Mouse (Mus musculus) hindbrain, embryonic 13.5 days (tissue): ENCODE data around the gene Rasal1. TPM values are rescaled to one million over a fixed set of nuclear protein-coding genes. Genes with fewer than 3 reads are reported as not detected.

Experiments
- ATAC-seq: fragments of 200-750 bp; cut with Nextera tagmentation; 2 replicates; pipeline ENCODE4 v1.8.0; 2017; ENCODE audit warnings: moderate TSS enrichment; ENCODE audit not compliant: low FRiP score
- H3K27ac ChIP-seq: fragments of 300-500 bp; sonication (generic); 2 replicates; pipeline ENCODE4 v1.5.1; 2015; ENCODE audit warnings: inconsistent platforms, mild to moderate bottlenecking, moderate library complexity
- H3K27me3 ChIP-seq: fragments of 300-500 bp; sonication (generic); 2 replicates; pipeline ENCODE4 v1.6.1; 2015; ENCODE audit warnings: mild to moderate bottlenecking, inconsistent platforms
- H3K36me3 ChIP-seq: fragments of 300-500 bp; sonication (generic); 2 replicates; pipeline ENCODE4 v1.6.1; 2015; ENCODE audit warnings: mild to moderate bottlenecking, inconsistent platforms
- H3K4me1 ChIP-seq: fragments of 300-500 bp; sonication (generic); replicated peaks from 2 replicates; pipeline ENCODE4 v1.6.1; 2015; ENCODE audit warnings: inconsistent platforms
- H3K4me2 ChIP-seq: fragments of 300-500 bp; sonication (generic); 2 replicates; pipeline ENCODE4 v1.6.1; 2015; ENCODE audit warnings: inconsistent platforms, mild to moderate bottlenecking, moderate library complexity
- H3K4me3 ChIP-seq: fragments of 300-500 bp; sonication (generic); 2 replicates; pipeline ENCODE4 v1.5.1; 2015; ENCODE audit warnings: mild to moderate bottlenecking, inconsistent platforms
- H3K9ac ChIP-seq: fragments of 300-500 bp; sonication (generic); 2 replicates; pipeline ENCODE4 v1.6.1; 2015; ENCODE audit warnings: mild to moderate bottlenecking, inconsistent platforms
- H3K9me3 ChIP-seq: fragments of 300-500 bp; sonication (generic); 2 replicates; pipeline ENCODE4 v1.6.1; 2016; ENCODE audit warnings: inconsistent platforms
- WGBS: fragments of 180-500 bp; shearing (Covaris S2); methylation state at CpG from one replicate; pipeline ENCODE4 v1.1.7; 2015; 5-methylcytosine and 5-hydroxymethylcytosine counted together
- polyA plus RNA-seq: library from polyadenylated mRNA; unstranded; fragments of >200 nt; fragmentation: Nextera tagmentation; extraction: Ambion mirVana; gene quantifications from 2 replicates; pipeline ENCODE4 v1.2.1, GENCODE M21; 2015

Gene Rasal1
- polyA plus RNA-seq: 0.14 TPM in 2 replicates

DNA sequence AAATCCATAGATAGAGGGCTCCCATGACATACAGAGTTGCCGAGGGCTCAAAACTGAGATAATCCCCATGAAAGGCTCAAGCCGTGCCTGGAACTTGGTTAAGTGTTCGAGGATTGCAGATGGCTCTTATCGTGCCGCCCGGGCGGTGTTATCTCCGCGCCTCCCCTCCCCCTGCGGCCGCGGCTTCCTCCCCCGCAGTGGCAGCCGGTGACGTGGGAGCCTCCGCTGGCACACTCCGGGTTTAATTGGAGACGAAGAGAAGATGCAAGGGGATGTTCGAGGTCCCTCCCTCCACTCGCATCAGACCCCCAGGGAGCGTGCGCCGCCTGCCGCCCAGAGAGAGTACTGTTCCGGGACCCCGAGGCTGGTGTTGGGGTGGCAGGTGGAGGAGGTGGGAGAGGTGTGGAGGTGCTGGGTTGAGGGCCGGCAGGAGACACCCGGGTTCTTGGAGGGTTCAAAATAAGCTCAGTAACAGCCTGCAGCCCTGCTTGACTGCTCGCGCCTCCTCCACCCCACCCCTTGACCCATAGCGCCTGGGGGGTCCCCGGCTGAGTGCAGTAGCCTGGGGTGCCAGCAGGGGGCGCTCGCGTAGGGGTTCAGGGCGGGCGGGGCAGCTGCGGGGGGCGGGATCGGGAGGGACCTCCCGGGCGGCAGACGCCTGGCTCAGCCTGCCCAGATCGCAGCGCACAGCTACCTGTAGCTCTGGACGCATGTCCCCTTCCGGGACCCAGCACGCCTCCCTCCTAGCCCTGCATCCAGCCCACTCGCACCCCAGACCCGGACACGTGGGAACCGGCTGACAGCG, at the start of gene Rasal1:
TSS of gene Rasal1 (plus strand) at position 244 of the 805 bp plus-strand sequence.
- ATAC-seq: peak; percentile 57; the same call in 1 of the 2 replicates
- Histone ChIP-seq H3K9me3 (no peaks in the 10 kb centered on the region), H3K27ac (no peak within 1 kb of the TSS), H3K27me3 (peaks cover 70% of the 10 kb centered on the region), H3K4me1 (peaks cover 11% of the 10 kb centered on the region), H3K4me2 (peak within 1 kb of the TSS; percentile 37), H3K9ac (no peak within 1 kb of the TSS), H3K4me3 (peak within 1 kb of the TSS; percentile 23), H3K36me3 (no peaks in the 10 kb centered on the region)
- WGBS: 3% methylated on average over 40 of the region's 53 CpGs

DNA sequence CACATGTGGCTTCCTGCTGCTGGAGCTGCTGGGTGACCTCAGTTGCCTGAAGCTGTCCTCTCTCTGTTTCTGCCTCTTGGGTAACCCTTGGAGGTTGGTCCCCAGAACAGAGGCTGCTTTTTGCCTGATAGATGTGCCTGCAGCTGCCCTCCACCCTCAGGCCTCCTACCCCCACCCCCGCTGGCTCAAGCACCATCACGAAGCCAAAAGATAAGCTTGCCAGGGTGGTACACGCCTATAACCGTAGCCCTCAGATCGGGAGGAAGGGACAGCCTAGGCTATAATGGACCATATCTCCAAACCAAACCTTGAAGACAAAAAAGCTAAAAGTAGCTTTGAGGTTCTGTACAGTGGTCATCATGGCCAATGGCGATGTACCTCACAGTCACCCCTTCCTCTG, 49.0 kb upstream of the Rasal1 start:
- ATAC-seq: no peak
- no peak overlapping the region for H3K4me2 ChIP-seq
- 95% methylated on average over 6 of the region's 6 CpGs for WGBS

DNA sequence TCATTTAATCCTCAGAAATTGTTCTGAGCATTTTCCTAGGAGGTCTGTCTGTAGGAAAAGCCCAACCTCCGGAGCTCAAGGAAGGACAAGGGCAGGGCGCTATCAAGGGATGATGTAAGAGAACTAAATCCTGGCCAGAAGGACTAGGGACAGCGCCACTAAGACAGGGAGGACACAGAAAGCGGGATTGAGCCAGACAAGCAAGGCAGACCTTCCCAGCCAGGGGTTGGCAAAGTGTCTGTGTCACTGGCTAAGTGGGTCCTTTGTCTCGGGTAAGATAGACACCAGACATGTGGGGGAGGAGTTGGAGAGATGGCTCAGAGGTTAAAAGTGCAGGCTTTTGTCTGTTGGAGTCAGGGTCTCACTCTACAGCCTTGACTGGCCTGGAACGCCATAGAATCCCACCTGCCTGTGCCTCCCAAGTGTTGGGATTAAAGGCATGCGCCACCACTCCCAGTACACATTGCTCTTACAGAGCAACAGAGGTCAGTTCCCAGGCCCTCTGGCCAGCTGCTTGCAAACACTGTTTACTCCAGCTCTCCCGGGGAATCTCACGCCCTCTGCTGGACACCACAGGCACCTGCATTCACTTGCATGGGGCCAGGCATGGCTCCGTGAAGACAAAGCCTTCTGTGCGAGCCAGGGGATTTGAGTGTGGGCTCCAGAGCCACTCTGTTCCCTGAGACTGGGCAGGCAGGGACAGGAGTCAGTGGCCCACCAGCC, 47.5 kb upstream of the Rasal1 start:
- H3K27me3 ChIP-seq: no peaks in the 10 kb centered on the region
- H3K9ac ChIP-seq: no peak overlapping the region
- H3K36me3 ChIP-seq: no peaks in the 10 kb centered on the region; the same call in 1 of the 2 replicates
- H3K9me3 ChIP-seq: no peaks in the 10 kb centered on the region
- 54% methylated on average over 11 of the region's 11 CpGs for WGBS
- H3K4me1 ChIP-seq: peaks cover 9% of the 10 kb centered on the region
- H3K4me3 ChIP-seq: no peak overlapping the region
- ATAC-seq: no peak
- H3K4me2 ChIP-seq: no peak overlapping the region
- H3K27ac ChIP-seq: no peak overlapping the region

More for the DNA sequence above, 49.0 kb upstream of the Rasal1 start:
- Histone ChIP-seq H3K9ac (no peak overlapping the region), H3K4me3 (no peak overlapping the region), H3K36me3 (no peaks in the 10 kb centered on the region; the same call in 1 of the 2 replicates), H3K9me3 (no peaks in the 10 kb centered on the region), H3K4me1 (peaks cover 4% of the 10 kb centered on the region), H3K27ac (no peak overlapping the region), H3K27me3 (no peaks in the 10 kb centered on the region)

DNA sequence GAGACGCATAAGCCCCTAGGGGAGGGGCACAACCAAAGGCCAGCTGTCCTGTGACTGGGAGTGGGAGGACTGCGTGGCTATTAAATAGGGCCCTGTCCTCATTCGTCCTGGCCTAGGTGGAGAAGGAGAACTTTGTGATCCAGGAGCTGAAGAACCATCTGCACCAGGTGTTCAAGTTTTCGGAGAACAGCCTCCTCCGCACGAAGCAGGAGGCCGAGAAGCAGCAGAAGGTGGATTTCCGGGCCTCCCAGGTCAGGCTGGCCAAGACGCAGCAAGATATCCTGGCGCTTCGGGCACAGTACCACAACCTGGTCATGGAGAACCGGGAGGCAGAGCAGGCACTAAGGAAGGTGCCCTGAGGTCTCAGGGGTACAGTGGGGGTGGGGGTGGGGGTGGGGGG, 46.4 kb upstream of the Rasal1 start:
- no peak overlapping the region for H3K27ac ChIP-seq
- H3K4me2 ChIP-seq: no peak overlapping the region
- peaks cover 9% of the 10 kb centered on the region for H3K4me1 ChIP-seq
- no peak for ATAC-seq
- H3K9ac ChIP-seq: no peak overlapping the region
- H3K9me3 ChIP-seq: no peaks in the 10 kb centered on the region
- H3K27me3 ChIP-seq: no peaks in the 10 kb centered on the region
- peaks cover under 1% of the 10 kb centered on the region; the same call in 1 of the 2 replicates for H3K36me3 ChIP-seq
- H3K4me3 ChIP-seq: no peak overlapping the region
- 92% methylated on average over 12 of the region's 12 CpGs for WGBS

DNA sequence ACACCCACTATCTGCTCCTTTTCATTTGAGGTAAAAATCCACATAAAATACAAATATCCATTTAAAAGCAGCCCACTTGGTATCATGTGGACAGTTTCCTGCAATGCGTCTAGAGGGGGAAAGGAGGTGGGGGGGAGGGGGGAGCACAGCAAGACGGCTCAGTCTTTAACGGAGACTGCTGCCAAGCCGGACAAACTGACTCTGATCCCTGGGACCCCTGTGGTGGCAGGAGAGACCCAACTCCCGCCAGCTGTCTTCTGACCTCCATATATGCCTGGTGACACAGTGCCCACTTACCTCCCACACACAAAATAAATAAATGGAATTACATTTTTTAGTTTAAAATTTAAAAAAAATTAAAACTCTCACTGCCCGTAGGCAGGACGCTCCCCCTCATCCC, 45.1 kb upstream of the Rasal1 start:
- no peaks in the 10 kb centered on the region for H3K9me3 ChIP-seq
- no peaks in the 10 kb centered on the region for H3K27me3 ChIP-seq
- H3K36me3 ChIP-seq: peaks cover 13% of the 10 kb centered on the region
- H3K27ac ChIP-seq: no peak overlapping the region
- no peak for ATAC-seq
- H3K4me2 ChIP-seq: no peak overlapping the region
- H3K4me3 ChIP-seq: no peak overlapping the region
- H3K9ac ChIP-seq: no peak overlapping the region
- WGBS: 56% methylated on average over 7 of the region's 7 CpGs
- H3K4me1 ChIP-seq: peaks cover 9% of the 10 kb centered on the region

DNA sequence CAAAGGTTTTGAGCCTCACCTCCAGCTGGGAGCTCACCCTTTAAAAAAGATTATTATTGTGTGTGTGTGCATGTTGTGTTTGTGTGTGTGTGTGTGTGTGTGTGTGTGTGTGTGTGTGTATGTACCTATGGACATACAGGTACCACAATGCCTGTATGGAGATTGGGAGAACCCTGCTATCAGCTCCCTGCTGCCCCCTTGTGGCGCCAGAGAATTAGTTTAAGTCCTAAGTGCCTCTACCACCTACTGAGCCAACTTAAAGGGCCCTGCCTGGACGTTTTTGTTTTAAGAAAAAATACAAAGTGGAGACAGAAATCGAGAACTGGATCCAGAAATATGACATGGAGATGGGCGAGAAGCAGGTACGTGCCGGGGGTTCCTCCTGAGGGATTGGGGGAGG, 43.8 kb upstream of the Rasal1 start:
- no peak; the same call in 1 of the 2 replicates for ATAC-seq
- Histone ChIP-seq H3K27me3 (no peaks in the 10 kb centered on the region), H3K9me3 (no peaks in the 10 kb centered on the region), H3K4me3 (peak overlapping the region; percentile 33), H3K4me2 (peak overlapping the region; percentile 61), H3K4me1 (peaks cover 17% of the 10 kb centered on the region), H3K36me3 (peaks cover 22% of the 10 kb centered on the region), H3K27ac (peak overlapping the region; percentile 77), H3K9ac (peak overlapping the region; percentile 64; the same call in 1 of the 2 replicates)
- WGBS: 3% methylated on average over 6 of the region's 6 CpGs

DNA sequence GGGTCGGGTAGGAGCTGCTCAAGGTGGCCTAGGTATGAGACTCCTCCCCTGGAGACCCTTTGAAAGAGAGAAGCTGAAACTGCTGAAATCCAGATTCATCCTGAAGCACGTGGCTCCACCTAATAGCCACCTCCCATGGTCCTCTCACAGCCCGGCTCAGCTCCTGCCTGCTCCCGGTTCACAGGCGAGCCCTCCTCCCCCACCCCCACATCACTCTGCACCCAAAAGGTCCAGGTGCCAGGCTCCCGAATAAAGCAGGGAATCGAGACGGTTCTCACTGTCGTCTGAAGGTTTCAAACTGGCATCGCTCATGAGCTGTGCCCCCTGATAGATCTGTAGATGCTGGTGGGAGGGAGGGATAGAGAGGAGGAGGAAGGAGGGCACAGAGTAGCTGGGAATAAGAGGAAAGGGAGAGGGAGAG, 43.4 kb upstream of the Rasal1 start:
- Histone ChIP-seq H3K36me3 (peaks cover 23% of the 10 kb centered on the region), H3K9ac (peak overlapping the region; percentile 64), H3K4me1 (peaks cover 21% of the 10 kb centered on the region), H3K27ac (peak overlapping the region; percentile 77), H3K9me3 (no peaks in the 10 kb centered on the region), H3K27me3 (no peaks in the 10 kb centered on the region), H3K4me2 (peak overlapping the region; percentile 61), H3K4me3 (peak overlapping the region; percentile 33)
- peak; percentile 55 for ATAC-seq
- WGBS: 9% methylated on average over 10 of the region's 10 CpGs

DNA sequence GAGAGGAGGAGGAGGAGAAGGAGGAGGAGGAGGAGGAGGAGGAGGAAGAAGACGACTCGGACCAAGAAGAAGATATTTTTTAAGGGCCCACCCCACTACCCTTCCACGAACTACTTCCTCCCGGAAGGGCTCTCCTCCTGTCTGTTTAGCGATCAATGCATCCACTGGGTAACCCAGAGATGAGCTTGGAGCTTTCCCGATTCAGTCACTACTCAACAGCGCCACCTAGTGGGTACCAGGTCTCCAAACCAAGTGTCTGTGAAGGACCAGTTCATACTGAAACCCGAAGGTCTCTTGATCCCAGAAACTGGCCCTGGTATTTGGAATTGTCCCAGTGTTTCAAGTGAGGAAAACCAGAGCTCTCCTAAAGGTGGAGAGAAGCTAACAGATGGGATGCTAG, 42.9 kb upstream of the Rasal1 start:
- peak overlapping the region; percentile 61 for H3K4me2 ChIP-seq
- WGBS: 1% methylated on average over 8 of the region's 8 CpGs
- 0 out of 2 replicates have a peak overlapping the region, but pooled peaks have one; percentile 64 for H3K9ac ChIP-seq
- peaks cover 25% of the 10 kb centered on the region for H3K4me1 ChIP-seq
- no peaks in the 10 kb centered on the region for H3K27me3 ChIP-seq
- H3K36me3 ChIP-seq: peaks cover 23% of the 10 kb centered on the region
- peak; percentile 63; the same call in 1 of the 2 replicates for ATAC-seq
- peak overlapping the region; percentile 33 for H3K4me3 ChIP-seq
- H3K27ac ChIP-seq: peak overlapping the region; percentile 77; the same call in 1 of the 2 replicates
- H3K9me3 ChIP-seq: no peaks in the 10 kb centered on the region

DNA sequence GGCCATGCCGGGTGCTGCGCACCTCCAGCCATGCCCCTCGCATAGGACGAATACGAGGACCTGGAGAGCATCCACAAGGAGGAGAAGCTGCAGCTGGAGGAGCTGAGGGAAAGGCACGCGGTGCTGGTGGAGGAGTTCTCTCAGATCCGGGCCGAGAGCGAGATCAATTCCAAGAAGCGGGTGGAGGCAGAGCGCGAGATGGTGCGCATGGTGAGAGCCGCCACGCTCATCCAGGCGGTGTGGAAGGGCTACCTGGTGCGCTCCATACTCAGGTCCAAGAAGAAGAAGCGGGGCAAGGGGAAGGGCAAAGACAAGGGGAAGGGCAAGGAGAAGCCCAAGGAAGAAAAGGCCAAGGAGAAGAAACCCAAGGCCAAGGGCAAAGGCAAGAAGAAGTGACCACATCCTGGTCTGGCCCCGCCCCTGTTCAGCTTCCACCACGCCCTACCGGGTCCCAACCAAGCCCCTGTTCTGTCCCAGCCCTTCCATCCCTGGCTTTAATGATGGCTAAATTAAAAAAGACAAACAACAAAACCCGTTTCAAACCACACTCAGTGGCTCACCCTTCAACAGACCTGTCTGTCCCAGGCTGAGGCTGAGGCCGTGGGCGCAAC, 41.9 kb upstream of the Rasal1 start:
- WGBS: 63% methylated on average over 25 of the region's 25 CpGs
- H3K9me3 ChIP-seq: no peaks in the 10 kb centered on the region
- no peak overlapping the region for H3K4me2 ChIP-seq
- H3K4me1 ChIP-seq: peaks cover 35% of the 10 kb centered on the region
- H3K27me3 ChIP-seq: no peaks in the 10 kb centered on the region
- no peak for ATAC-seq
- H3K9ac ChIP-seq: no peak overlapping the region
- no peak overlapping the region for H3K4me3 ChIP-seq
- no peak overlapping the region for H3K27ac ChIP-seq
- peaks cover 23% of the 10 kb centered on the region for H3K36me3 ChIP-seq

DNA sequence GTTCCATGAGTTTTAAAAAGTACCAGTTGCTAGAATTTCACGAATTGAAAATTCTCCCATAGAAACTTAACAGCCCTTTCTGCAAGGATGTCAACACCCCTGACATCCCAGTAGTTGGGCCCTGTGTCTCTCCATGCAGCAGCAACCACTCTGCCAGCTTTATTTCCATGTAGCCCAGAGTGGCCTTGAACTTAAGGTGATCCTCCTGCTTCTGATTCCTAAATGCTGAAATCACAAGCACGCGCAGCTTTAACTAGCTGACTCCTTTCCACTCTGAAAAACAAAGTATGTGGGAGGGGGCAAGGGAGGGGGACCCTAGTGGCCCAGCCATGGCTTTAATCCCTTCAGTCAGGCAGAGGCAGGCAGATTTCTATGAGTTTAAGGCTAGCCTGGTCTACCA, 41.3 kb upstream of the Rasal1 start:
- no peak overlapping the region for H3K27ac ChIP-seq

DNA sequence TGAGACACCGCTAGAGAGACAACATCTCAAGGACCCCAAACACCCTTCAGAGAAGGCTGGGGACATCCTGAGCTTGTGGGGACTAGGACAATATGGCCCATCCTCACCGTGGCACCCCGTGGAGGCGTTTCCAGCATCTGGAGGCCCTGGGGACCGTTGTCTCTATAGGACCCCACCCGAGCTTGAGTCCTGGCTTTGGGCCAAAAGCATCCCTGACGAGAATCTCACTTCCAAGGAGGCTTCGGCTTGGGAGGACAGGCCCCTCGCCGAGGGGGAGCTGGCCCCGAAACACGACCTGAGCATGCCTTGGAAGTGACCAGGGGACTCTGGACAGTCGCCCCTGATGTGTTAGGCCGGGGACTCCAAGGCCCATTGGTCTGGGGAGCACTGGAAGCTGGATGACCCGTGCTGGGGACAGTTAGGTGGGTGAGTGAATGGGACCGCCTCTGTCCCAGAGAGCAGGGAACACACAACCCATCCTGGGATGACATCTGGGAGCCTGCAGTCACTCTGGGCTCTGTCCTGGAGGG, 39.3 kb upstream of the Rasal1 start:
- no peak overlapping the region for H3K4me2 ChIP-seq
- 88% methylated on average over 16 of the region's 16 CpGs for WGBS
- no peak overlapping the region for H3K27ac ChIP-seq
- H3K4me3 ChIP-seq: no peak overlapping the region
- H3K9ac ChIP-seq: no peak overlapping the region
- no peaks in the 10 kb centered on the region for H3K27me3 ChIP-seq
- peaks cover 42% of the 10 kb centered on the region for H3K4me1 ChIP-seq
- peaks cover 23% of the 10 kb centered on the region for H3K36me3 ChIP-seq
- ATAC-seq: no peak
- H3K9me3 ChIP-seq: no peaks in the 10 kb centered on the region

More for the DNA sequence above, 41.3 kb upstream of the Rasal1 start:
- H3K4me1 ChIP-seq: peaks cover 38% of the 10 kb centered on the region
- H3K36me3 ChIP-seq: peaks cover 23% of the 10 kb centered on the region
- ATAC-seq: no peak
- 73% methylated on average over 3 of the region's 3 CpGs for WGBS
- H3K9me3 ChIP-seq: no peaks in the 10 kb centered on the region
- H3K9ac ChIP-seq: no peak overlapping the region
- no peak overlapping the region for H3K4me2 ChIP-seq
- no peak overlapping the region for H3K4me3 ChIP-seq
- H3K27me3 ChIP-seq: no peaks in the 10 kb centered on the region

DNA sequence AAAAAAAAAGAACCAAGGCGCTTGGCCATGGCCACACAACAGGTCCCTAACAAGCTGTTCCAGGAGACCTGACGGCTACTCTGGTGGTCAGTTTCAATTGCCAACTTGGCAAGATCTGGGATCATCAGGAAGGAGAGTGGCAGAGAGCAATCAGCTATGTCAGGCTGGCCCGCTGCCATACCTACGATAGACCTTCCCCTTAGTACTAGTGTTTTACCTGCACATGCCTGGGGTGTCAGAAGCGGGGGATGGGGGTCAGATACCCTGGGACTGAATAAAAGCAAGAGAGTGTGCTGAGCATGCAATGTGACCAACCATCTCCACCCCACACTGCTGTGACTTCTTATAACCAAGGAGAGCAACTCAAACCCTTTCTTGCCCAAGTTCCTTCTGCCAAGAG, 37.7 kb upstream of the Rasal1 start:
- Histone ChIP-seq H3K4me2 (peak overlapping the region; percentile 81), H3K36me3 (peaks cover 28% of the 10 kb centered on the region), H3K4me3 (peak overlapping the region; percentile 68), H3K27ac (no peak overlapping the region), H3K4me1 (peaks cover 36% of the 10 kb centered on the region), H3K9me3 (0 out of 2 replicates have a peak, but pooled peaks cover 3% of the 10 kb centered on the region), H3K27me3 (no peaks in the 10 kb centered on the region), H3K9ac (peak overlapping the region; percentile 79)
- 92% methylated on average over 5 of the region's 5 CpGs for WGBS
- ATAC-seq: no peak
